Mouse (Mus musculus) CH12F3 (cell line): Measurements from ENCODE around the gene Zranb1.

Source experiments
- in situ Hi-C: fragments of 300-500 bp; cut with MboI; formaldehyde crosslinking; loops from 2 replicates; pipeline ENCODE4 v1.14.3; 2020; ENCODE audit warnings: low sequenced_read_pairs

Gene Zranb1

DNA sequence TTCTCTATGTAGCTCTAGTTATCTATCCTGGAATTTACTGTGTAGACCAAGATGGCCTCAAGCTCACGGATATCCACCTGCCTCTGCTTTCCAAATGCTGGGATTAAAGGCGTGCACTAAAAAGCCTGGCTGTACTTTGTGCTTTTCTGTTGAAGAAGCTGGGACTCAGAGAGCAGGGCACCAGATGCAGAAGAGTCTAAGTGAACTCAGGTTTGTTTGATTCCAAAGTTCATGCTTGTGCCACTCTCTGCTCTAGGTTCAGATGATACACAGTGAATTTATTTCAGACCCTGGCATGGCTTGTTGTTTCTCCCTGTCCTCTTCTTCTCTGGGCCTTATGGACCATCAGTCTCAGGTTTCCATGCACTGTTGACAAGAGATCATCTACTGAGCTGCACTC lies 5.7 kb upstream of the Zranb1 start:
- in situ Hi-C loops = no loop called here

DNA sequence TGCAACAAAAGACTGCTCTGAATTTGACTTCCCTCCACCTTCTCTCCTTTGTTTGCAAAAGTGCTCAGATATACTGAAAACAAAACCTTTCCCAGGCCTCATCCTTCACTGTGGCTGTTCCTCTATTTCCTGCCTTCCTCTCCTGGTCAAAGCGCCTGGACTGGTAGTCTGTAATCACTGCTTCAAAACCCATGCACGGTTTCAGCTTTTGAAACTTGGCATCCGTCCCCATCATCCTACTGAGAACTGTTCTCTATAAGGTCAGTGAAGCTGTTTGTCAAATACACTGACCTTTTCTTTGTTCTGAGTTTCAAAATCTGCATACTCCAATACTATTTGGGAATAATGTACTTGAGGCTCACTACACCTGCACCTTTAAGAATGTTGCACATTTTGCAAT lies 3.7 kb upstream of the Zranb1 start:
- in situ Hi-C loops = no loop called here

DNA sequence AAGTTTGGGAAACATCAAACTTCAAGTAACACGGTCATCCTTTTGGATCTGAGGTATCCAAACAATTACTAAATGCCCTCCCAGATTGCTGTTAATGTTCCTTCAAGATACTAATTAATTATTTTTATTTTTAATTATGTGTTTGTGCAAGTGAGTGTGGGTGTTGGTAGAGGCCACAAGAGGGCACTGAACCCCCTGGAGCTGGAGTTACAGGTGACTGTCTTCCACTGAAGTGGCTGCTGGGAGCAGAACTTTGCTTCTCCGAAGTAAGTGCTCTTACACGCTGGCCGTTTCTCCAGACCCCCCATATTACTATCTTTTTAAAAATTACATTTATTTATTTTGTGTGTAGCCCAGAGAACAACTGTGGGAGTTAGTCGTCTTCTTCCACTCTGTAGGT lies 887 bp upstream of the Zranb1 start:
- in situ Hi-C loops = no loop called here

DNA sequence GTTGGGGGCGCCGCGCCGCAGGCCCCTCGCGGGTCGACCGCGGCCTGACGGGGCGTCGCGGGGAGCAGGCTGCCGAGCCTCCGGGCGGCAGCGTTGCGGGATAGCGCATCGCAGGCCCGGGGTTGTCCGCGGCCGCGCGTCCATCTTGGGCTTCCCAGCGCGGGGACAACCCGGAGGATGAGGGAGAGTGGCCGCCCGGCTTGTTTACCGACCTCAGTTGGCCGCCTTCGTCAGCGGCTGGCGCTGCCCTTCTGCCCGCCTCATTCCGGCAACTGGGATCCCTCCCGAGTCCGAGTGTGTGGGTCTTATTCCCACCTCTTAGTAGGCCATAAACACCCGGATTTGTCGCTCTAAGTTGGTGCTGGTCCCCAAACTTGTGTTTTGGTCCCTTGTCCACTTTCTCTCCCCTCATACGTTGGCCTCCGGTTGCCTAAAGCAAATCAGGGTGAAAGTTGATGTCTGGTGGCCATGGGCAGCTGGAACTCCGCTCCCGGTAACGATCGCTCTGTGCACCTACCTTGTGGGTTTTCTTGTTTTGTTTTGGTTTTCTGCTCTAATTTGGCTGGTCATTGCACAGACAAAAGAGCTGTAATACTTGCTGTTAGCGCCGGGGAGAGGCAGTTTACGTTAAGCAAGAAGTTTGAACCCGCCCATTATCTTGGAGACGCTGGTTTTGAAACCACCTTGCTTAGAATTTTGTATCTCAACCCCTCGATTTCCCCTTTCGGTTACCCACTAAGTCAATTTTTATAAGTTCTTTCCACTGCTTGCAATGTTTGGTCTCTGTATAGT lies 814 bp downstream of the Zranb1 start:
- in situ Hi-C loops = no loop called here

DNA sequence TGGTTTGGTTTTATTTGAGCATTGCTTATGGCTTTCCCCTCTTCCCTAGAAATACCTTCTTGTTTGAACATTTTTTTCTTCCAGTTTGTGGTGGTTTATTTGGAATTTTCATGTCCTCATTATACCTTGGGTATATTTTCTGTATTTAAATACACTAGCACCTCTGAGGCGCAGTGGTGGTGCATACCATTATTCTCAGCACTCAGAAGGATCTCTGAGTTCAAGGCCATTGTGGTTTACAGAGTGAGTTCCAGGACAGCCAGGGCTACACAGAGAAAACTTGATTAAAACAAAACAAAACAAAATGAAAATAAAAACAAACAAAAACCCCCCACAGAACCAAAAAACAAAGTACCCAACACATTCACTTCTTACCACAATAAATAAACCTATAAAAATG lies 2.4 kb downstream of the Zranb1 start:
- in situ Hi-C loops = no loop called here

DNA sequence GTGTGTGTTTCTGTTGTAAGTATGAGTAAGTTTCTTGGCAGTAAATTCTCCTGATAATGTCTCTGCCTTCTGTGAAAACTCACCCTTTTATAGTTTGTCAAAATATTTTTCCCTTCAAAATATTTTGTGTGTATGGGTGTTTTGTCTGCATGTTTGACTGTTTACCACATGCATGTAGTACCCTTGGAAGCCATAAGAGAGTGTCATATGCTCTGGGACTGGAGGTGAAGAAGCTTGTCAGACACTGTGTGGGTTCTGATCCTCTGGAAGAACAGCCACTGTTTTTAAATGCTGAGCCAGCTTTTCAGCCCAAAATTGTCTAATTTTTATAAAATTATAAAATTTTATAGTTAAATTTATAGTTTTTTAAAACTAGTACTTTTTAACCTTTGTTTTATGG lies 3.8 kb downstream of the Zranb1 start:
- in situ Hi-C loops = no loop called here

DNA sequence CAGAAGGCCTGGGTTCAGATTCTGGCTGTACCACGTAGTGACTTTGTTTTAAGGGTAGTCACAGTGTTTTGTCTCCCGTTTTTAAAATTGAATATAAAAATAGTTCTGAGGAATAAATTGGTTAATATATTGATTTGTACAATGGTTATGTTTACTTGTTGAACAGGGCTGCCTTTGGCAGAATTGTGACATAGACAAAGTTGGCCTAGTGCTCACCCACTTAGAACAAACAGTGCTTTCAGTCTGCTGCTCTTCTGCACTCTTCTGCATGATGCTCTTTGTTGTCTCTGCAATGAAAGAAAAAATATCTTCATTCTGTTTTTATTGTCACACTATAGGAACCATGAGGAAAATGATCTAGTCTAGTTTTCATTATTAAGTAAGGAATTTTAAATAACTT lies 8.2 kb downstream of the Zranb1 start:
- in situ Hi-C loops = no loop called here

- in situ Hi-C loops = no loop called here
These were observed 9.6 kb downstream of the Zranb1 start for GRCm38 (mm10) chr7:132940569-132940968.

DNA sequence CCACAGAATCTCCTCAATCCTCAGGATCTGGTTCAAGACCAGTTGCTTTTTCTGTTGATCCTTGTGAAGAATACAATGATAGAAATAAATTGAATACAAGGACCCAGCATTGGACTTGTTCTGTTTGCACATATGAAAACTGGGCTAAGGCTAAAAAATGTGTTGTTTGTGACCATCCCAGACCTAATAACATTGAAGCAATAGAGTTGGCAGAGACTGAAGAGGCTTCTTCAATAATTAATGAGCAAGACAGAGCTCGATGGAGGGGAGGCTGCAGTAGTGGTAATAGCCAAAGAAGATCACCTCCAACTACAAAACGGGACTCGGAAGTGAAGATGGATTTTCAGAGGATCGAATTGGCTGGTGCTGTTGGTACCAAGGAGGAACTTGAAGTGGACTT lies 19.0 kb downstream of the Zranb1 start:
- in situ Hi-C loops = no loop called here

DNA sequence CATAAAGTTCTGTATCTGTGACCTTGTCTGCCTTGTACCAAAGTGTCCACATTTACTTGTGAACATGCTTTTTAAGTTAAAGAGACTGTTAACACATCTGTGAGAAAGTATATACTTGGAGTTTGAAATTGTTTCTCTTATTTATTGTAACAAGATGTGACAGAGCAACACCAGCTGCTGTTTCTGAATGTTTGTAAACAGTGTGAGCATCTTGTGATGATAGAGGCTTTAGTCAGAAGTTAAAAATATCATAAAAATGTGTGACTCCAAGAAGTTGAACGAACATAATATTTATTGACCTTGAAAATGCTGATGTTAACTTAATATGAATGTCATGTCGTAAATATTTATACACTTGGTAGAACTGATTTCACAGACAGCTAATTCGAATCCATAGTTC lies 19.7 kb downstream of the Zranb1 start:
- in situ Hi-C loops = no loop called here

GRCm38 (mm10) chr7:132964395-132964794 lies 33.5 kb downstream of the Zranb1 start:
- in situ Hi-C loops = no loop called here

- in situ Hi-C loops = no loop called here
These were observed 34.8 kb downstream of the Zranb1 start for GRCm38 (mm10) chr7:132965707-132966106.

DNA sequence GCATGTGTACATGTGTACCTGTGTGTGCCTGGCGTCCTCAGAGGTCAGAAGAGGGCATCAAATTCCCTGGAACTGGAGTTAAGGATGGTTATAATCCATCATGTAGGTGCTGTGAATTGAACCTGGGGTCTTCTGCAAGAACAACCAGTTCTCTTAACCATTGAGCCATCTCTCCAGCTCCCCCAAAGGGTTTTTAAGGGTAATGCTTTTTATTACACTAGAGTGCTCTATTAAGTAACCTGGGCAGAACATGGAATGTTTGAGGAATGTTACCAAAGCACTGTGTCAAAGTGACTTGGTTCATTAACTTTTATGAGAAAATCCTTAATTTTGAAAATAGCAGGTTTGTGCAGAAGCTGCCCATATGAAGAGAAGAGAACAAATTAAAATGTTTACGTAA lies 41.1 kb downstream of the Zranb1 start:
- in situ Hi-C loops = no loop called here

DNA sequence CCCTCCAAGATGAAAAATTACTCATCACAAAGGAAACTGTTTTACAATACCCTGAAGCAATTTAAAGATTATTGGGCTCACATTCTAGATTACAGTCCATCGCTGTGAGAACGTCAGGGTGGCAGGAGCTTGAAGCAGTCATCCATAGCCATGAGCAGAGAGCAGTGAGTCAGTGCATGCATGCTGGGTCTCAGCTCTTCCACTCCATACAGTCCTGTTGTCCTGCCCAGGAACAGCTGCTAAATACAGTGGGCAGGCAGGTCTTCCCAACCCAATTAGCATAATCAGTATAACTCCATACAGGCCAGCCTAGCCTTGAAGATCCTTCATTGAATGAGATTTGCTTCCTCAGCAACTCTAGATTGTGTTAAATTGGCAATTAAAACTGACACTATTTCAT lies 45.1 kb downstream of the Zranb1 start:
- in situ Hi-C loops = no loop called here

- in situ Hi-C loops = no loop called here
These were observed 47.0 kb downstream of the Zranb1 start for GRCm38 (mm10) chr7:132977981-132978380.

DNA sequence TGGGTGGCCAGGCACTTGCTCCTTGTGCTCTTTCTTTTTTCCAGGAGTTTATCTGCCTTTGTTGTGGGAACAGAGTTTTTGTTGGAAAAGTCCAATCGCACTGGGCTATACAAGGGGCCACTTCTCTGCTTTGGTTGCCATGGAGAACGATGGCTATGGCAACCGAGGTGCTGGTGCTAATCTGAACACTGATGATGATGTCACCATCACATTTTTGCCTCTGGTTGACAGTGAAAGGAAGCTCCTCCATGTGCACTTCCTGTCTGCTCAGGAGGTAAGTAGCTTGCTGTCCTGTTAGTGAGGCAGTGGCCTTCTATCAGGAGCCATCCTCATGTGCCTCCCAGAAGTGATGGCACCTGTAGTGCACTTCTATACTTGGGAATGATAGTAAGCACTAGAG lies 51.7 kb downstream of the Zranb1 start:
- in situ Hi-C loops = no loop called here

DNA sequence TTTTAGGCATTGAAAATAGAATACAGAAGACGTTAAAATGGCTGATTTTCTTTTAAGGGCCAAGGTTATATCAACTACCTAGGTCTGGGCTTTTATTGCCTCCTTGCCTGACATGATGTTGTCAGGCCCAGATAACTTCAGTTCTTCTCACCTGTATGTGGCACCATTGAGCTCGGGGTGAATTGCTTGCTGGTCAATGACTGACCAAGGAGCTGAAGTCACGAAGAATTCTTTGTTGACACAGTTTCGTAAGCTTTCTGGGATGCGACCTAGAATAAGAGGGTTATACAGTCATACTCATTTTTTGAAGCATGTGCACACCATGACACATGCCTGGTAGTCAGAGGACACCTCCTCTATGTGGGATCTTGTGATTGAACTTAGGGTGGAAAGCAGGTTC lies 58.9 kb downstream of the Zranb1 start:
- in situ Hi-C loops = no loop called here

GRCm38 (mm10) chr7:132991240-132991900 lies 60.4 kb downstream of the Zranb1 start:
- in situ Hi-C loops = no loop called here

DNA sequence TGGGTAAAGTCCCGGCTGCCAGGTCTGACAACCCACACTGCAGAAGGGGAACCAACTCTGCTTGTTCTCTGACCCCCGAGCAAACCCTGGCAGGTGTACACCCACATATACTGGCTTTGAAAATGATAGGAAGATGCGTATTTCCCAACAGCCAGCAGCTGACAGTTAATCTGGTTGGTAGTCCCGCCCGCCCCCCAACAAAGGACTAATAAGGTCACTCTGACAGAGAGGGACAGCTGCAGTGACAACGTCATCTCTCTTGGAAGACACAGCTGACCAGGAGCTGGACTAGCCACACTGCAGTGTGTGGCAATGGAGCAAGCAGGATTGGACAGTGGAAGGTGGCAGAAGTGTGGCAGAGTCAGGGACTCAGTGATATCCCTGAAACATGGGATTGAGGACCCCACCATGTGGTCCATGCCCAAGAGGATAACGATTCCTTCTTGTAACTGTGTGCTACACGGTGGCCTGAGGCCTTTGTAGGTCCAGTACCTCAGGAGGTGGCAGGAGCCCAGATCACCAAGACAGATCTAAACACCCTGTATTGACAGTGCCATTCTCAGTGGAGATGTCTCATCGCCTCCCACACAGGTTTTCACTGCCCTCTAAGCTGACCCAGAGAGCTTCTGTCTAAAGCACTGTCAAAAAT lies 62.1 kb downstream of the Zranb1 start:
- in situ Hi-C loops = no loop called here

- in situ Hi-C loops = no loop called here
These were observed 63.2 kb downstream of the Zranb1 start for GRCm38 (mm10) chr7:132994120-132994519.

- in situ Hi-C loops = loop anchor here (5.0 kb wide), 1 partner anchor 342 kb away; no protein-coding TSS in a partner anchor
These were observed 63.8 kb downstream of the Zranb1 start for GRCm38 (mm10) chr7:132994628-132995191.

GRCm38 (mm10) chr7:132996391-132996790 lies 65.4 kb downstream of the Zranb1 start:
- in situ Hi-C loops = loop anchor here (5.0 kb wide), 1 partner anchor 344 kb away; no protein-coding TSS in a partner anchor
